Mouse (Mus musculus) layer of hippocampus, adult 2 months (tissue): Measurements from ENCODE around the gene Rpl9-ps1. TPM values are rescaled to one million over a fixed set of nuclear protein-coding genes. Genes with fewer than 3 reads are reported as not detected.

Source experiments
- DNase-seq, 2 experiments: peaks; one replicate each; pipeline ENCODE4 v3.0.0; 2022; ENCODE audit warnings: low spot score in 2 of 2
- H3K27ac ChIP-seq: fragments of 200-600 bp; 2 replicates; pipeline ENCODE4 v1.8.1; 2022
- H3K4me3 ChIP-seq: fragments of 200-600 bp; 2 replicates; pipeline ENCODE4 v1.8.1; 2022; ENCODE audit warnings: mild to moderate bottlenecking
- CTCF ChIP-seq: fragments of 200-600 bp; conservative IDR thresholded peaks from 2 replicates; pipeline ENCODE4 v1.8.1; 2022; ENCODE audit warnings: antibody characterized with exemption, mild to moderate bottlenecking, moderate library complexity
- long read RNA-seq, 2 experiments: library from polyadenylated mRNA; stranded (forward); transcript quantifications; one replicate each; pipeline ENCODE4 v2.0.0; 2021; ENCODE audit warnings: borderline mapping rate in 2 of 2
- total RNA-seq, 2 experiments: library from RNA; stranded (reverse); gene quantifications; 2 replicates each; pipeline ENCODE4 v1.2.3; 2021

Rpl9-ps1 gene
- total RNA-seq: not detected
- long read RNA-seq, experiment 1: 0 reads
- long read RNA-seq, experiment 2: 0 reads

- Histone ChIP-seq H3K27ac (no peak within 1 kb of the TSS), H3K4me3 (no peak within 1 kb of the TSS)
- no peak for DNase-seq
- no peak for TF ChIP-seq CTCF
Measured at GRCm38 (mm10) chr11:83645521-83645920, at the start of gene Rpl9-ps1. Gene Rpl9-ps1, minus strand, starts transcription at chr11:83645621.

DNA sequence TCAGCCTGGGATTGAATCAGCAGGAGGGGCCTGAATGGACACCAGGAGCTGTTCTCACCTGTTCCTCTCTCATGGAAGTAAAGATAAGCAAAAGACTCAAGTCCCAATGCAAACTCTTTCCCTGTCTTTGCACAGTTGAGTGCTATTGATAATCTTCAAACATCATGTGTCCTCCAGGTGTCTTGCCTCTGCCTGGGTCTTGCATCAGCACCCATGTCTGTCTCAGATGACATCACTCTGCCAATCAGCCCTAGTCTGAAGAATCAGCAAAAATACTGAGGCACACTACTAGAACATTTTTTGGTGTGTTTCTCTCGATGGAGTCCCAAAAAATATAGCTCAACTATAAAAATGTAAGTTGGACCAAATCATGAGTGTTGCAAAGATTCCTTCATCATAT, 46.6 kb upstream of the Rpl9-ps1 start:
- DNase-seq: no peak
- no peak for TF ChIP-seq CTCF

GRCm38 (mm10) chr11:83689918-83690317, 44.5 kb upstream of the Rpl9-ps1 start:
- Histone ChIP-seq H3K27ac (no peak overlapping the region), H3K4me3 (no peak overlapping the region)
- no peak for TF ChIP-seq CTCF
- DNase-seq: no peak

More for the DNA sequence above, 46.6 kb upstream of the Rpl9-ps1 start:
- no peak overlapping the region for H3K27ac ChIP-seq
- no peak overlapping the region for H3K4me3 ChIP-seq

DNA sequence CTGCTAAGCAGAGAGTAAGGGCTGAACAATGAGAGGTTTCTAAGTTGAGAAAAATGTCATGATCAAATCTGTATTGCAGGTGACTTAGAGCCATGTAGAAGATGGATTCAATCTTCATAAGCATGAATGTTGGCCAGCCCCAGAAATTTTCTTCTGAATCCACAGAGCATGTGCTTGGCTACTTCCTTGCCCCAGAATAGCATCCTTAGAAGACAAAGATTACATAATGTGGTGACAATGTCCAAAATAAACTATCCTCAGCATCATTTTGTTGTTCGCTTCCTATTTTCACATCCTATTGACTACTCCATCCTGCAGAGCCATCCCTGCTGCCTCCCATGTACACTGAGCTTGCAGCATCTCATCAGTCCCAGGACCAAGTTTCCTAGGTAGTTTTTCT, 30.2 kb upstream of the Rpl9-ps1 start:
- H3K27ac ChIP-seq: no peak overlapping the region
- TF ChIP-seq CTCF: no peak
- DNase-seq: no peak
- no peak overlapping the region for H3K4me3 ChIP-seq

DNA sequence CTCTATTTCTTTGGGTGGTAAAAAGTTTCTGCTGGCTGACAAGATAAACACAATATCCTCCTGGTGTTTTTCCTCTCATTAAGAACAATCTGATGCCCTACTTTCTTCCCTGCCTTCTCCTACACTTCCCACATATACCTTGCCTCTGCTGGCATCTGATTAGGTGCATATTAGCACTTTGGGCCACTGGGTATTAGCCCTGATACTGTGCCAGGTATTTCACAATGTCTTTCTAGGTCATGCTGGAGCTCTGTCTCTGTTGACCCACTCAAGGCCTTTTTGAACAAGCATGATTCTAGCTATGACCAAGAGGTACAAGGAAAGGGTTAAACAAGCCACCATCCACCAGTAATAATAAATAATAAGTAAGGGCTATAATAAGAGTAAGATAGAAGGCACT, 26.3 kb upstream of the Rpl9-ps1 start:
- H3K27ac ChIP-seq: no peak overlapping the region
- no peak for TF ChIP-seq CTCF
- no peak for DNase-seq

GRCm38 (mm10) chr11:83663532-83663931, 18.1 kb upstream of the Rpl9-ps1 start:
- no peak overlapping the region for H3K4me3 ChIP-seq
- no peak overlapping the region for H3K27ac ChIP-seq
- no peak for TF ChIP-seq CTCF
- no peak for DNase-seq

More for the DNA sequence above, 26.3 kb upstream of the Rpl9-ps1 start:
- H3K4me3 ChIP-seq: no peak overlapping the region

- DNase-seq: no peak
- TF ChIP-seq CTCF: no peak
- Histone ChIP-seq H3K4me3 (no peak within 1 kb of the TSS), H3K27ac (no peak within 1 kb of the TSS)
Measured at GRCm38 (mm10) chr11:83662204-83662603, 16.8 kb upstream of the Rpl9-ps1 start, which contains the start of gene Ccl4. Gene Ccl4, plus strand, starts transcription at chr11:83662584.

GRCm38 (mm10) chr11:83658797-83659196, 13.4 kb upstream of the Rpl9-ps1 start:
- TF ChIP-seq CTCF: no peak
- no peak overlapping the region for H3K4me3 ChIP-seq
- H3K27ac ChIP-seq: no peak overlapping the region
- DNase-seq: no peak

DNA sequence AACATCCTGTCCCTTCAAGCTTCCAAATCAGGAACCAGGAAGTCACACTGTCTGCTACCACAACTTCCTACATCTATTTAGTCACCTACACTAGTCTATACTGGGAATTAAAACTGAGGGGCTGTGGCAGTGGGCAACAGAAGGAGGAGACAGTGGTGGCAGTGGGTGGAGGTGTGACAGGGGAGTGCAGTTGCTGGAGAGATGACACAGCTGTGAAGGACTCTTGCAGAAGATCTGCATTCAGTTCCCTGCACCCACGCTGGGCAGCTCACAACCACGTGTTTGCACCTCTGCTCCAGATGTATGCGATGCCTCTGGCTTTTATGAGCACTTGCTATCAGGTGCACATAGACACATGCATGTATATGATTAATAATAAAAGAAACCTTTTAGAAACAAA, 12.1 kb upstream of the Rpl9-ps1 start:
- Histone ChIP-seq H3K27ac (no peak overlapping the region), H3K4me3 (no peak overlapping the region)
- no peak for DNase-seq
- TF ChIP-seq CTCF: no peak

DNA sequence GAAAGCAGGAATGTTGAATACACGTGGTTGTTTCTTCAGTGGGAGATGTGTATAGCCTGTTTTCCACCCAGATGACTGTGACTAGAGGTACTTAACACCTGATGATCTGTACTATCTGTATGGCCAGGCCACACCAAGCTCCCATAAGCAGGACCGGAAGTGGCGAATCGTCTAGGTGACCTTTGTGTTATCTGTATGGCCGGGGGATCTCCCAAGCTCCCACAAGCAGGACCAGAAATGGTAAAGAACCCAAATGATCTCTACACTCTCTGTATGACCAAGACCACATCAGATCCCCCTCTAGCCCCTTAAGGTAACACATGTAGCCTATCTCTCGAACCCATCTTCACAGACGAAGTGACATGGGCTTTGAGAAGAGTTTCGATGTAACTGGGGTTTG, 9.2 kb upstream of the Rpl9-ps1 start:
- no peak for TF ChIP-seq CTCF

DNA sequence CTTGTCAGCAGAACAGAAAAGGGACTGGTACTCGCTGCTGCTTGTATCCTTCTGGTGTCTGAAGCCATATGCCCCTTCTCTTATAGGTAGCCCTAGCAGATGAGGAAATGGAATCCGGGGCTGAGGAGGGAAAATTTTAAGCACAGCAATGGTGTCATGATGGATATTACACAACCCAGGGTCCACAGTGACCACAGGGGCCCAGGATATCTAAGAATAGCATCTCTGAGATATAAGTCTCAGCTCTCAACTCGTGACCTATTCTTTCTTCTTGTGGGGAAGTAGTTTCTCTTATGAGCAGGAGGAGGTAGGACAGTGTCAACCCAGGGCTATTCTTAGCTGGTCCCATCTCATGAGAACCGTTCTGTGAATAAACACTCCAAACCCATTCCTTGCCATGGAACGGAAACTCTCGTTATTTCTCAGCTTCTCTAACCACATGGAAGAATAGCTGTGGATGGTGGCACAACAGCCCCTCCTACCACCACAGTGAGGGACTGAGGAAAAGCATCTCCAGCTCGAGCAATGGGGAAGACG, 4.0 kb upstream of the Rpl9-ps1 start, which contains the start of gene Ccl3:
Gene Ccl3 (minus strand): TSS at position 51 of the 537 bp plus-strand sequence.
- no peak within 1 kb of the TSS for H3K4me3 ChIP-seq
- no peak for TF ChIP-seq CTCF
- H3K27ac ChIP-seq: no peak within 1 kb of the TSS
- DNase-seq: no peak

More for the DNA sequence above, 9.2 kb upstream of the Rpl9-ps1 start:
- H3K4me3 ChIP-seq: no peak overlapping the region
- no peak for DNase-seq
- no peak overlapping the region for H3K27ac ChIP-seq

DNA sequence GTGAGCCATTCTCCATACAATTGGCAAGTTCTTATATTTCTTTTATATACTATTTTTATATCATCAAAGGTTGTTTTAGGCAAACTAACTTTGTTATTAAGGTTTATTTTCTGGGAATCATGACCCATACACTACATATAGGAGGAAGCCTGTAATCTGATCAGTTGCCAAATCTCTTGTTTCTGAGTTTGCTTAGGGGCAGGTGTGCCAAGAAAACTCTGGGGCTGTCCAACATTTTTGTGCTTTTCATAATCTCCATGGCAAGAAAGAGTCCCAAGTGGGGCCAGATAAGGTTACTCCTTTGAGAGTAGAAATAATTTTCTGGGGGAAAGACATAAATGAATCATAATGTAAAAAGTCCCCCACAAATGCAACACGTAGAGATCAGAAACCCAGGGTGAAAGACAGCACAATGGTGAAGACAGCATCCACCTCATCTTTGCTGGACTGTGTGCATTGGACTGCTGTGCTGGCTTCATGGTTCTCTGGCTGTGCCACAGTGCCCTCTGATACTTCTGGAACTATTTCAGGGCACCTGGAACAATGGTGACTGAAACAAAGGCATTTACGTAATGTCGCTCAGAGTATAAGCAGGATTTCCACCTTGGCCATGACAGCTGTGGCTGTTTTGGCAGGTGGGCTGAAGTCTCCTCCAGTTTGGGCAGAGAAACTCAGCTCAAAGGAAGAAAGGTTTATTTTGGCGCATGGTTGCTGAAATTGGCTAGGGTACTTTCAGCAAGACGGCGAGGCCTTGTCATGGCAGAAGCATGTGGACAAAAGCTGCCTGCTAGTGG, 1.1 kb upstream of the Rpl9-ps1 start:
- no peak for TF ChIP-seq CTCF
- no peak overlapping the region for H3K4me3 ChIP-seq
- no peak overlapping the region for H3K27ac ChIP-seq
- no peak for DNase-seq

GRCm38 (mm10) chr11:83641216-83641615, 4.2 kb downstream of the Rpl9-ps1 start:
- DNase-seq: no peak
- no peak for TF ChIP-seq CTCF

GRCm38 (mm10) chr11:83640141-83640540, 5.3 kb downstream of the Rpl9-ps1 start:
- Histone ChIP-seq H3K4me3 (no peak overlapping the region), H3K27ac (no peak overlapping the region)
- no peak for TF ChIP-seq CTCF
- DNase-seq: no peak

More at GRCm38 (mm10) chr11:83641216-83641615, 4.2 kb downstream of the Rpl9-ps1 start:
- Histone ChIP-seq H3K4me3 (no peak overlapping the region), H3K27ac (no peak overlapping the region)
